In the genomic region with DNA sequence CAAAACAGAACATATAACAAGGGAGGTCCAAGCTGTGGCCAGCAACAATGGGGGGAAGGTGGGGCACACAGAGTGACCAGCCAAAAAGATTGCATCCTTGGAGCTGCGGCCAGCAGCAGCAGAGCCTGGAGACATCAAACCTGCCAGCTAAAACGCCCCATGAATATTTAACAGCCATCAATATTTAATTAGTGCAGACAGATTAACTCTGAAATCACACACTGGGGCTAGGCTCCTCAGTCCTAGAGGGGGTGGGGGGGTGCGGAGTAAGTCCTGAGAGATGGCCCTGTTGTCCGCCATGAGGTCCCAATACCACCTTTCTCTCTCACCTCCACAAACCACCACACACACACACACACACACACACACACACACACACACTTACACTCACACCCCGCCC, we compare ENCODE assay signal across 25 mouse cellular contexts.
DNase-seq lines count a peak whose midpoint lies in the region; ATAC-seq lines count a peak whose summit lies in the region.
"Had no signal": no experiment of that assay in that cellular context is flagged by ENCODE, and none has a peak within 500 bp of the region (broad histone marks: within the 10 kb centered on the region; RNA-seq: fewer than 3 reads in every experiment).

No protein-coding gene starts in this region.

- no peak for DNase-seq in forebrain, embryonic 11.5 days (ENCODE audit: low spot score)
- no peak for DNase-seq in hindbrain, embryonic 14.5 days (ENCODE audit: low spot score)
- no peak for DNase-seq in midbrain, embryonic 10.5 days (ENCODE audit: low spot score)
- DNase-seq in frontal cortex, postnatal 36 days (ENCODE audit: low spot score in 2 of 2): no peak
- DNase-seq: adrenal gland, adult 8-10 months; cerebellum, adult 9-10 months; cerebellum, postnatal 36 days; heart, adult 2 months; heart, postnatal 4 days; kidney, adult 18-20 months; kidney, postnatal 25 days; liver, postnatal 0 days; lung, postnatal 36 days; right cerebral cortex, adult 18-20 months; right cerebral cortex, postnatal 4 days; thymus, adult 18-20 months; thymus, postnatal 25 days had no signal

- H3K4me1 ChIP-seq in forebrain, embryonic 13.5 days: peaks cover 14% of the 10 kb centered on the region
- no peaks in the 10 kb centered on the region for H3K4me1 ChIP-seq in forebrain, embryonic 11.5 days (replicated peaks; ENCODE audit: control insufficient read depth, insufficient read depth, low read length)
- peaks cover 29% of the 10 kb centered on the region for H3K4me1 ChIP-seq in hindbrain, embryonic 13.5 days (replicated peaks)
- peaks cover 15% of the 10 kb centered on the region; the same call in 1 of the 2 replicates for H3K4me1 ChIP-seq in hindbrain, embryonic 14.5 days (replicated peaks; ENCODE audit: control insufficient read depth, insufficient read depth, low read length)
- peaks cover 16% of the 10 kb centered on the region for H3K4me1 ChIP-seq in midbrain, embryonic 13.5 days (replicated peaks)
- H3K4me1 ChIP-seq in midbrain, embryonic 10.5 days: peaks cover 4% of the 10 kb centered on the region; the same call in 1 of the 2 replicates
- H3K4me1 ChIP-seq in midbrain, embryonic 16.5 days (ENCODE audit: control insufficient read depth, insufficient read depth, low read length): 0 out of 2 replicates have a peak, but pooled peaks cover 7% of the 10 kb centered on the region
- H3K4me1 ChIP-seq: heart, embryonic 12.5 days; kidney, embryonic 15.5 days; liver, embryonic 12.5 days had no signal

- H3K4me2 ChIP-seq in forebrain, embryonic 13.5 days: no peak overlapping the region
- H3K4me2 ChIP-seq in forebrain, embryonic 11.5 days (ENCODE audit: low read depth, low read length, severe bottlenecking): no peak overlapping the region
- H3K4me2 ChIP-seq in hindbrain, embryonic 13.5 days: no peak overlapping the region
- no peak overlapping the region for H3K4me2 ChIP-seq in hindbrain, embryonic 14.5 days (replicated peaks)
- no peak overlapping the region for H3K4me2 ChIP-seq in midbrain, embryonic 13.5 days (replicated peaks)
- no peak overlapping the region for H3K4me2 ChIP-seq in midbrain, embryonic 16.5 days (ENCODE audit: low read length)
- H3K4me2 ChIP-seq: heart, embryonic 12.5 days; kidney, embryonic 15.5 days; liver, embryonic 12.5 days had no signal

- peak; percentile 38; the same call in 1 of the 2 replicates for ATAC-seq in forebrain, embryonic 13.5 days
- ATAC-seq in forebrain, embryonic 11.5 days (replicated peaks; ENCODE audit: low FRiP score): no peak
- ATAC-seq in hindbrain, embryonic 13.5 days (ENCODE audit: low FRiP score): peak; percentile 62; the same call in 1 of the 2 replicates
- no peak for ATAC-seq in hindbrain, embryonic 14.5 days (ENCODE audit: low FRiP score)
- peak; percentile 57 for ATAC-seq in midbrain, embryonic 13.5 days
- peak; percentile 37 for ATAC-seq in midbrain, embryonic 16.5 days
- ATAC-seq: liver, embryonic 12.5 days; liver, postnatal 0 days had no signal

- no peaks in the 10 kb centered on the region for H3K36me3 ChIP-seq in forebrain, embryonic 13.5 days (ENCODE audit: poor library complexity, severe bottlenecking)
- H3K36me3 ChIP-seq in forebrain, embryonic 11.5 days (ENCODE audit: control insufficient read depth, insufficient read depth, low read length): no peaks in the 10 kb centered on the region
- H3K36me3 ChIP-seq in hindbrain, embryonic 13.5 days: no peaks in the 10 kb centered on the region
- no peaks in the 10 kb centered on the region for H3K36me3 ChIP-seq in hindbrain, embryonic 14.5 days (replicated peaks; ENCODE audit: control insufficient read depth, insufficient read depth)
- no peaks in the 10 kb centered on the region for H3K36me3 ChIP-seq in midbrain, embryonic 13.5 days
- H3K36me3 ChIP-seq in midbrain, embryonic 10.5 days: no peaks in the 10 kb centered on the region
- no peaks in the 10 kb centered on the region for H3K36me3 ChIP-seq in midbrain, embryonic 16.5 days (ENCODE audit: control insufficient read depth, insufficient read depth, low read length)
- H3K36me3 ChIP-seq: heart, embryonic 12.5 days; kidney, embryonic 15.5 days; liver, embryonic 12.5 days had no signal

- H3K9ac ChIP-seq in forebrain, embryonic 13.5 days: no peak overlapping the region; the same call in 1 of the 2 replicates
- H3K9ac ChIP-seq in forebrain, embryonic 11.5 days (ENCODE audit: low read length): no peak overlapping the region
- no peak overlapping the region for H3K9ac ChIP-seq in hindbrain, embryonic 13.5 days
- no peak overlapping the region for H3K9ac ChIP-seq in hindbrain, embryonic 14.5 days
- H3K9ac ChIP-seq in midbrain, embryonic 13.5 days (replicated peaks): no peak overlapping the region
- no peak overlapping the region for H3K9ac ChIP-seq in midbrain, embryonic 16.5 days (ENCODE audit: low read depth, low read length)
- H3K9ac ChIP-seq: heart, embryonic 12.5 days; kidney, embryonic 15.5 days; liver, embryonic 12.5 days; liver, postnatal 0 days had no signal

- H3K9me3 ChIP-seq in forebrain, embryonic 13.5 days (replicated peaks): no peaks in the 10 kb centered on the region
- no peaks in the 10 kb centered on the region for H3K9me3 ChIP-seq in forebrain, embryonic 11.5 days (ENCODE audit: control insufficient read depth, low read length)
- H3K9me3 ChIP-seq in hindbrain, embryonic 13.5 days: no peaks in the 10 kb centered on the region
- no peaks in the 10 kb centered on the region for H3K9me3 ChIP-seq in hindbrain, embryonic 14.5 days (ENCODE audit: control insufficient read depth, low read length)
- H3K9me3 ChIP-seq in midbrain, embryonic 13.5 days: no peaks in the 10 kb centered on the region
- no peaks in the 10 kb centered on the region for H3K9me3 ChIP-seq in midbrain, embryonic 10.5 days (replicated peaks)
- no peaks in the 10 kb centered on the region for H3K9me3 ChIP-seq in midbrain, embryonic 16.5 days (replicated peaks; ENCODE audit: control insufficient read depth, low read length, poor library complexity, severe bottlenecking)
- H3K9me3 ChIP-seq: heart, embryonic 12.5 days; kidney, embryonic 15.5 days; liver, embryonic 12.5 days had no signal

- H3K4me3 ChIP-seq in forebrain, embryonic 13.5 days: no peak overlapping the region
- H3K4me3 ChIP-seq in forebrain, embryonic 11.5 days (ENCODE audit: low read depth, low read length): no peak overlapping the region
- no peak overlapping the region for H3K4me3 ChIP-seq in hindbrain, embryonic 13.5 days
- no peak overlapping the region for H3K4me3 ChIP-seq in hindbrain, embryonic 14.5 days (replicated peaks; ENCODE audit: low read length)
- H3K4me3 ChIP-seq in midbrain, embryonic 13.5 days (replicated peaks): no peak overlapping the region
- no peak overlapping the region for H3K4me3 ChIP-seq in midbrain, embryonic 10.5 days
- H3K4me3 ChIP-seq in midbrain, embryonic 16.5 days (ENCODE audit: low read depth, low read length): no peak overlapping the region
- H3K4me3 ChIP-seq: heart, adult 2 months; heart, embryonic 12.5 days; kidney, embryonic 15.5 days; liver, embryonic 12.5 days had no signal

- no peak overlapping the region for H3K27ac ChIP-seq in forebrain, embryonic 13.5 days
- no peak overlapping the region for H3K27ac ChIP-seq in forebrain, embryonic 11.5 days (ENCODE audit: low read depth, low read length)
- peak overlapping the region; percentile 31; the same call in 1 of the 2 replicates for H3K27ac ChIP-seq in hindbrain, embryonic 13.5 days
- no peak overlapping the region for H3K27ac ChIP-seq in hindbrain, embryonic 14.5 days
- 0 out of 2 replicates have a peak overlapping the region, but pooled peaks have one; percentile 5 for H3K27ac ChIP-seq in midbrain, embryonic 13.5 days
- no peak overlapping the region for H3K27ac ChIP-seq in midbrain, embryonic 10.5 days (replicated peaks)
- no peak overlapping the region for H3K27ac ChIP-seq in midbrain, embryonic 16.5 days (ENCODE audit: low read length)
- H3K27ac ChIP-seq: heart, adult 2 months; kidney, embryonic 15.5 days; liver, embryonic 12.5 days; stomach, postnatal 0 days had no signal

- WGBS in forebrain, embryonic 13.5 days: 42% methylated on average over 5 of the region's 5 CpGs
- WGBS in forebrain, embryonic 11.5 days: 64% methylated on average over 5 of the region's 5 CpGs
- 33% methylated on average over 5 of the region's 5 CpGs for WGBS in hindbrain, embryonic 13.5 days
- 27% methylated on average over 5 of the region's 5 CpGs for WGBS in hindbrain, embryonic 14.5 days
- 46% methylated on average over 5 of the region's 5 CpGs for WGBS in midbrain, embryonic 13.5 days
- WGBS in midbrain, embryonic 10.5 days: 65% methylated on average over 5 of the region's 5 CpGs
- WGBS in midbrain, embryonic 16.5 days: 22% methylated on average over 5 of the region's 5 CpGs

- H3K27me3 ChIP-seq in forebrain, embryonic 13.5 days: peaks cover 15% of the 10 kb centered on the region
- no peaks in the 10 kb centered on the region for H3K27me3 ChIP-seq in forebrain, embryonic 11.5 days (ENCODE audit: control insufficient read depth, insufficient read depth, low read length)
- H3K27me3 ChIP-seq in hindbrain, embryonic 13.5 days: 0 out of 2 replicates have a peak, but pooled peaks cover 12% of the 10 kb centered on the region
- no peaks in the 10 kb centered on the region for H3K27me3 ChIP-seq in hindbrain, embryonic 14.5 days (ENCODE audit: control insufficient read depth, insufficient read depth, low read length)
- peaks cover 8% of the 10 kb centered on the region; the same call in 1 of the 2 replicates for H3K27me3 ChIP-seq in midbrain, embryonic 13.5 days
- peaks cover 25% of the 10 kb centered on the region; the same call in 1 of the 2 replicates for H3K27me3 ChIP-seq in midbrain, embryonic 10.5 days (ENCODE audit: low read depth, poor library complexity, severe bottlenecking)
- H3K27me3 ChIP-seq in midbrain, embryonic 16.5 days (ENCODE audit: control insufficient read depth, insufficient read depth, low read depth, low read length): no peaks in the 10 kb centered on the region

Comparison
In these comparisons a context has a peak if more than half of its experiments do, and no peak if none do; other contexts are left out.
1. ATAC-seq: peak in forebrain, embryonic 13.5 days (single experiment), hindbrain, embryonic 13.5 days (single experiment), midbrain, embryonic 13.5 days (single experiment) and midbrain, embryonic 16.5 days (single experiment); none in forebrain, embryonic 11.5 days (single experiment) and hindbrain, embryonic 14.5 days (single experiment).
2. H3K27ac ChIP-seq: peak in hindbrain, embryonic 13.5 days (single experiment) and midbrain, embryonic 13.5 days (single experiment); none in forebrain, embryonic 13.5 days (single experiment), forebrain, embryonic 11.5 days (single experiment), hindbrain, embryonic 14.5 days (single experiment), midbrain, embryonic 10.5 days (single experiment) and midbrain, embryonic 16.5 days (single experiment).